Comparison of ENCODE assay signal across 17 mouse cellular contexts in genomic region chr6:136866150-136866549, GRCm38 (mm10). TPM values are rescaled to one million over a fixed set of nuclear protein-coding genes. Genes with fewer than 3 reads are reported as not detected.
"Had no signal": no experiment of that assay in that cellular context is flagged by ENCODE, and none has a peak within 500 bp of the region (broad histone marks: within the 10 kb centered on the region; RNA-seq: fewer than 3 reads in every experiment).

No protein-coding gene starts in this region.

- H3K9ac ChIP-seq: hindbrain, embryonic 14.5 days; intestine, embryonic 15.5 days; liver, embryonic 12.5 days; neural tube, embryonic 15.5 days had no signal

- H3K27ac ChIP-seq: hindbrain, embryonic 14.5 days; intestine, embryonic 15.5 days; liver, embryonic 12.5 days; midbrain, embryonic 10.5 days; neural tube, embryonic 15.5 days had no signal

- H3K27me3 ChIP-seq: intestine, embryonic 15.5 days; liver, embryonic 12.5 days; neural tube, embryonic 15.5 days had no signal

- ATAC-seq: intestine, embryonic 15.5 days had no signal

- DNase-seq: kidney, adult 18-20 months; kidney, postnatal 4 days; left cerebral cortex, postnatal 4 days; lung, postnatal 4 days; midbrain, embryonic 14.5 days; right cerebral cortex, adult 18-20 months; right cerebral cortex, postnatal 25 days; thymus, postnatal 4 days had no signal

- H3K4me1 ChIP-seq: midbrain, embryonic 10.5 days; neural tube, embryonic 15.5 days had no signal

- H3K36me3 ChIP-seq: intestine, embryonic 15.5 days; liver, embryonic 12.5 days; midbrain, embryonic 10.5 days; neural tube, embryonic 15.5 days had no signal

- H3K4me2 ChIP-seq: hindbrain, embryonic 14.5 days; intestine, embryonic 15.5 days; liver, embryonic 12.5 days; neural tube, embryonic 15.5 days had no signal

- H3K9me3 ChIP-seq: intestine, embryonic 15.5 days; liver, embryonic 12.5 days; midbrain, embryonic 10.5 days; neural tube, embryonic 15.5 days had no signal

- H3K4me3 ChIP-seq: intestine, embryonic 15.5 days; liver, embryonic 12.5 days; midbrain, embryonic 10.5 days; myocyte; neural tube, embryonic 15.5 days had no signal

RNA-seq across cellular contexts. Expression of gene Art4, which starts 8.6 kb away (rescaled TPM):
- total RNA-seq: layer of hippocampus, postnatal 14 days; left cerebral cortex, adult 18-20 months; left cerebral cortex, postnatal 4 days had no signal
- polyA plus RNA-seq: midbrain, embryonic 14.5 days; myocyte had no signal

RNA-seq across cellular contexts. Expression of gene Smco3, which starts 30.9 kb away (rescaled TPM):
- polyA plus RNA-seq: liver, embryonic 12.5 days; liver, embryonic 16.5 days; midbrain, embryonic 10.5 days had no signal
